Mouse (Mus musculus): ENCODE results near the gene Hus1. TPM values are rescaled to one million over a fixed set of nuclear protein-coding genes. Genes with fewer than 3 reads are reported as not detected.

The Hus1 gene
- total and polyA plus RNA-seq, 3 experiments = 4.0 to 8.4 (median 7.7) TPM

DNA sequence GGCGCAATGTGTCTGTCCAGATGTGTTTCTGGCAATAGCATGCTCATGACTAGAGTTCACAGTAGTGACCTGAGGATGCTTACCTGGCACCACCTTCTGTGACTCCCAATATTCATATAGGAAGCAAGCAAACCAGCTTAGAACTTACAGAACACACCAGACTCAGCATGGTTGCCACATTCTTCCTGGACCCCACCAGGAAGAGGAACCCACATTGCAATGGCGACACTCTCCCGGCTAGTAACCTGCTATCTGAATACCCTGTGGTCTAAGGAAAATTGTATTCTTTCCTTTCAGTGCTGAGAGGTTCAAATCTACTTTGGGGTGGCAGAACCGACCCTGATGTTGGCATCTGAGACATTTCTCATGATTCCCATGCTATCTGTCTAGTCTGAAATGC is 32.8 kb downstream of the Hus1 start:
- no peak for DNase-seq

DNA sequence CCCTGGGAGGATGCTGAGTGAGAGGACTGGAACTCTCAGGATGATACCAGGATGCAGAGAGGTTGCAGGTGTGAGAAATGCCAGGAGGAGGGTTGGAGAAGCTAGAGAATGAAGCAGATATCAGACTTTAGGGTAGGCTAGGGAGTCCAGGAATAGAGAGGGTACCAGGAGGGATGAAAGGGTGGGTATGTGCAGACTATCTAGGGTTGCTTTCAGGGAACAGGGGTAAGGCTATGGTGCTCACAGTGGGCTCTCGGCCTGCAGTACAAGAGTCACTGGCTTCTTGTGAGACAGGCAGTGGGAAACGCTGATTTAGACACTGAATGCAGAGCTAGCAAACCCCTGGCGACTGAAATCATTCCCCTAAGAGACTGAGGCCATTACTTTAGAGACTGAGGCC is 37.8 kb downstream of the Hus1 start, which contains the start of gene Pkd1l1:
Pkd1l1 (minus strand) TSS at position 101 of the 400 bp plus-strand sequence.
- DNase-seq = no peak

DNA sequence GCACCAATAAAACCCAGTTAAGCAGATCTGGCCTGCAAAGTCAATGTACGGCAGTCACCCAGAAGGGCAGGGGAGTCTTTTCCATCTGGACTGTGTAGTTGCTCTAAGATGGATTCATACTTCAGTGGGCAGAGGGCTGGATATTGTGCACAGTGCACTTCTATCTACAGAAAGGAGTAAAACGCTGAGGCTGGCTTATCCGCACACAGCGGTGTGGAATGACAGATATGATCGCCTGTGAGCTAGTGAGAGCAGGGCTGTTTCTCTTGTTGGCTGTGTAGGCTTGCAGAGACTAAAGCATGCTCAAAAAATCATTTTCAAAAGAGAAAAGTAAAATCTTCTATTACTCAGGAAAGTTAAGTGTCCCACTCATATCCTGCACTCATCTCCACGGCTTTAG is 38.9 kb downstream of the Hus1 start:
- no peak for DNase-seq

DNA sequence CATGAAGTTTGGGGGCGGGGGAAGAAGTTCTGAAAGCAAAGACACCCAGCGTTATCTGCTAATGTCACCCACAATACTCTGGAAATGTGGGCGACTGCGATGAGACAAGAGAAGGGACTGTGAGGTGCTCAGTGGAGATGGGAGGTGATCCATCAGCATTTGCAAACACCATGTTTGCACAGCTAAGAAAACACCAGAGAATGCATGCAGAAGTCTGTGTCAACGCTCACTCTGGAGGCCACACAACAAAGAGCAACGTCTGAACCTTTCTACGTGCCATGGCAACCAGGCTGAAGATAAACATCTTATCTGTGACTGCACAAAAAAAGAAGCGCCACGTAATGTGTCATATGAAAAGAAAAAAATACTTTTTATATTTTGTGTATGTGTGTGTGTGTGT is 40.5 kb downstream of the Hus1 start:
- DNase-seq = no peak

DNA sequence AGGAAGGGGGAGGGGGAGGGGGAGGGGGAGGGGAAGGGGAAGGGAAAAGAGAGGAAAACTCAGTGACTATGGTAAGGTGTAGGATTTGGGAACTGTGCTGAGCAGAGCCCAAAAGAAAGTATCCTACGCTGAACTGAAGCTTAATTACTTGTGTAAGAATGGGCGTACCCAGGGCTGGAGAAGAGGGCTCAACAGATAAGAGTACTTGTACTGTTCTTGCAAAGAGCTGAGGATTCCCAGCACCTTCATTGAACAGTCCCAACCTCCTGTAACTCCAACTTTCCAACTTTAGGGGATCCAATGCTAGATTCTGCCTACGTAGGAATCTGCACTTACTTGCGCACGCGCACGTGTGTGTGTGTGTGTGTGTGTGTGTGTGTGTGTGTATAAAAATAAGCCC is 42.9 kb downstream of the Hus1 start:
- DNase-seq = no peak

DNA sequence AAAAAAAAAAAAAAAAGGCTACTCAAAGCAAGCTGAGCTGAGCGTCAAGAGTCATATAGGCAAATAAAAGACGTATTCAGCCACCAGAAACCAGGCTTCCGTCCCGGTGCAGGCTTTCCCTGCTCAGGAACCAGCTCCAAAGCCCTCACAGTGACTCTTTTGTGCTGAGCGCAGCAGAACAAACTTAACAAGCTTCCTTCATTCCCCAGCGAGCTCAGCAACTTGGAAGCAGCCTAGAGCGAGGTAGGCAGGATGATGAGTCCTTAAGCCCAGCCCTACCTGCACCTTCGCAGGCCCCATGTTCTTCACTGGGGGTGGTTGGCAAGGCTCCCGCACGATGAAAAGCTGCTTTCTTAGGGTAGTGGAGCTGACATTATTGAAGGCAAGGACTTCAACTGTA is 52.4 kb downstream of the Hus1 start:
- DNase-seq = no peak

DNA sequence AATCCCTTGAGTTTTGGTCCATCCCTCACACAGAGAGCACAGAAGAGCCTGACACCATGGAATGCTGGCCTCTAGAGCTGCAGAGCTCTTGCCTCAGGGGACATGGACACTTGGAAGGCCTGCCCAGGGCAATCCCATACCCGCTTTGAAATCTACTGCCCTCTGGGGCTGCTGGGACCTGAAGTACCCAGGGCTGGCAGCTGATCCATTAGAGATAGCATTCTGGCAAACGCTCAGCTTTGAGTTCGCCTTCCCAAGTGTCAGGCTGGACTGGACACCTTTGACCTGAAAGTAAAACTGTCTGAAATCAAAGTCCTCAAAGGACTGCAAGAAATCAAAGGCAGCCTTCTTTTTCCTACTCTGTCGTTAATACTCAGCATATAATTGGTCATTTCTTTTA is 52.9 kb downstream of the Hus1 start:
- DNase-seq = peak; percentile 5

DNA sequence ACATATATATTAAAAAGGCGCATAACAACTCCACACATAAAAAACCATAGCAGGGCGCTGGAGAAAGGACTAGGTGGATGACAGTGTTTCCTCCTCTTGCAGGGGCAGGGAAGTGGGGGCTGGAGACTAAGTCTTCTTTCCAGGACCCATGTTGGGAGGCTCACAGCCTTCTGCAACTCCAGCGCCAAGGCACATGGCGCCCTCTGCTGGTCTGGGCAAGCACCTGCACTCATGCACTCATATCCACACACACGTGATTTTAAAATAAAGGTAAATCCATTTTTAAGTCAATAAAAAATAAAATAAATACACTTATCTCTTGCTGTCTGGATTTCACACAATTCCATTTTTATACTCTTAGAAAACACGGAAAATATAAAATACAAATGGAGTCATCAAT is 54.0 kb downstream of the Hus1 start:
- no peak for DNase-seq

DNA sequence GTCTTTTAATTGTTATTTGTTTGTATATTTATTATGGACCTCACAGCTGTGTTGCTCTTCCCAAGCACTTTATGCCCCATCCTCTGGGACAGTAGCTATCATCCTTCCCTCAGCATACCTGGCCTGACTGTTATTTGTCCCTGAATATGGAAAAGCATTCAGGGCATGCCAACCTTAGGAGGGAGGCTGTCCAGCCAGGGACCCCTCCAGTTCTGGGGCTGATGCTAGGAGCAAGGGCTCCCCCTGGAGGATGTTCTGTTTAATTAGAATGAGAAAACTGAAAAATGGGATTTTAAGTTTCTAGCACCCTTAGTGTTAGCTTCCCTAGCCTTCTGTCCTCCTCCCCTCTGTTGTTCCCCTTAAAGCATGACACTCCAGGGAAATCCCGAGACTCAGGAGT is 55.3 kb downstream of the Hus1 start:
- DNase-seq = peak; percentile 3

DNA sequence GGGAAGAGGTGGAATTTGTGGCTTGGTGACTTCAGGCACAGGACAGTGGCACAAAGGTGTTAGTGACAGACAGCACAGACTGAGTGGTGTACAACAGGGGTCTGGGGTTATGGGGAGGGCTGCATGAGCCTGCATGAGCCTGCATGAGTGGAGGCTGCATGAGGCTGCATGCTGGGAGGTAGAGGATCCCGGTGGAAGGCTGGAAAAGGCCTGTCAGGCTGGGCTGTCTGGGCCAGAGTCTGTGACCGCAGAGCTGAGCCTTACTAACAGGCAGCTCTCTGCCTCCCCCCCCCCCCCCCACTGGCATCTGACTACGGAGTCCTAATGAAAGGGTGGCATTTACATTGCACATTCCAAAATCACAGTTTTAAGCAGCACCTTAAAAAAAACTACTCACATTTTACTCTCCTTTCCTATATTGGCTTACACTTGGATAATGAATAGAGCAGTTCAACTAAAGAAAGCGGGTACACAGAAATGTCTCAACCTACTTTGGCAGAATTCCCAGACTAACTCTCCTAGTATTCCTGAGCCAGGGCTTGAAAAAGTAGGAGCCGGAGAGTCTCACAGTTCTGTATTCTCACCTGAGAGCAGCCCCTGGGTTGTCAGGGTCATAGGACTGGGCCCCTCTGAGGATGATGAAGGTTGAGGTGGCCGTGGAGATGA is 61.1 kb downstream of the Hus1 start:
- DNase-seq = no peak

DNA sequence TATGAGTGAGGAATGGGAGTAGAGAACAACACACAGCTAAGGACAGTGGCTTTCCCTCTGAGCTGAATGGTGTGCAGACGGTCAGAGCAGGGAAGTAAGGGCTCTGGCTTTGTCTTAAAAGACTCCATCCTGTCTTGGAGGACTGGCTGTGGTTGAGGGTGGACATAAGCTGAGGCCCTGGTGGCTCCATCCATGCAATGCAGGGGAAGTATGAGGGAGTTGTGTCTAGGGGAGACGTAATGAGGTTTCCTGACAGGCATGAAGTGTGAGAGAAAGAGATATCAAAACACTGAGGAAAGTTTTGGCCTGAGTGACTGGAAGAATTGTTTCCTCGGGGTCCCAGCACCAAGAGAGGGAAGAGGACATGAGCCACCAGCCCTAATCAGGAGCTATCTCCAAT is 62.1 kb downstream of the Hus1 start:
- DNase-seq = no peak

DNA sequence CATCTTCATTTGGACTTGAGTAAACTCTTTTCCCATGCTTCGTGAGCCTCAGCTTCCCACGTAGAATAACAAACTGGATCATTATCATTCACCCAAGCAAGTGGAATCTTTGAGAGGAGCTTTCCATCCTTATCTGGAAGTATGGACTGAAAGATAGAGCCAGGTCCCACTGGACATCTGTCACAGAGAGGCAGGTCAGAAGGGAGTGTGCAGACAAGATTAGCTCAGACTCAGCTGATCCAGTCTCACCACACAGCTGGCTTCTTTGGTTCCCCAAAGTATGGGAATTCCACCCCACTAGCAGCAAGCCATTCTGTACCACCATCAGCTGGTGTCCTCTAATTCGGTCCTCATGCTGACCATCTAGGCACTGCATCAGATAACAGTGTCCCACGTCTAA is 66.9 kb downstream of the Hus1 start:
- DNase-seq = no peak

Other genes starting within 250 kb of the Hus1 start
- gene Pkd1l1, start 37.9 kb downstream of the Hus1 start, total RNA-seq (2021) = under 1 TPM in 1 of 2 experiments, not detected in 1; 0.03 TPM
- 0.02 and 0.07 TPM in 2 replicates for gene Pkd1l1, start 37.9 kb downstream of the Hus1 start, polyA plus RNA-seq (2012; rRNA removed)
- under 1 TPM; 0.12 to 0.24 TPM for gene Gm11992, start 37.4 kb upstream of the Hus1 start, total RNA-seq (2021)
- 0.48 and 0.49 TPM in 2 replicates for gene Gm11992, start 37.4 kb upstream of the Hus1 start, polyA plus RNA-seq (2012; rRNA removed)
- gene Sun3, start 37.8 kb upstream of the Hus1 start, total RNA-seq (2021) = not detected
- gene Sun3, start 37.8 kb upstream of the Hus1 start, polyA plus RNA-seq (2012; rRNA removed) = not detected in 2 replicates
- gene Upp1, start 106.9 kb upstream of the Hus1 start, total RNA-seq (2021) = 1 to 10 TPM; 7.5 to 8.6 TPM
- gene Upp1, start 106.9 kb upstream of the Hus1 start, polyA plus RNA-seq (2012; rRNA removed) = 7.0 and 7.3 TPM in 2 replicates
- gene Abca13, start 180.8 kb upstream of the Hus1 start, total RNA-seq (2021) = under 1 TPM; 0.06 to 0.07 TPM
- not detected in 2 replicates for gene Abca13, start 180.8 kb upstream of the Hus1 start, polyA plus RNA-seq (2012; rRNA removed)

Data from adrenal gland, adult 2 months (tissue).